Mouse (Mus musculus) brain, embryonic 18.5 days (tissue): Measurements from ENCODE around the gene Klf16.
"Not testable (repeated sequence)": the region's sequence is repeated elsewhere in the genome, so short reads cannot be mapped to it uniquely, and the experiment has no call there.

Experiments used
- DNase-seq: peaks from one replicate; pipeline ENCODE4 v3.0.0-alpha.2; 2012; ENCODE audit warnings: low read depth, low spot score

Gene Klf16

GRCm38 (mm10) chr10:80606306-80606705, 29.2 kb upstream of the Klf16 start:
- DNase-seq = no peak

GRCm38 (mm10) chr10:80605721-80606120, 28.6 kb upstream of the Klf16 start, which contains the start of gene Gm49322:
Gm49322 (plus strand) TSS chr10:80606021.
- not testable (repeated sequence) for DNase-seq

GRCm38 (mm10) chr10:80604988-80605387, 27.9 kb upstream of the Klf16 start:
- DNase-seq = no peak

GRCm38 (mm10) chr10:80604001-80604509, 26.9 kb upstream of the Klf16 start:
- DNase-seq = no peak

GRCm38 (mm10) chr10:80603364-80603763, 26.2 kb upstream of the Klf16 start:
- DNase-seq = no peak

- peak; percentile 93 for DNase-seq
These were observed 25.7 kb upstream of the Klf16 start, which contains the start of the genes Scamp4 and Adat3 for GRCm38 (mm10) chr10:80602698-80603325. Scamp4 (plus strand) TSS chr10:80602872. Adat3 (plus strand) TSS chr10:80602880.

- no peak for DNase-seq
These were observed 19.2 kb upstream of the Klf16 start for GRCm38 (mm10) chr10:80596318-80596717.

- peak; percentile 94 for DNase-seq
These were observed 13.0 kb upstream of the Klf16 start, which contains the start of gene Abhd17a for GRCm38 (mm10) chr10:80589879-80590854. Abhd17a (minus strand) TSS chr10:80590341.

- DNase-seq = no peak
These were observed 12.2 kb upstream of the Klf16 start for GRCm38 (mm10) chr10:80589127-80589878.

- no peak for DNase-seq
These were observed 10.2 kb upstream of the Klf16 start for GRCm38 (mm10) chr10:80587305-80587657.

GRCm38 (mm10) chr10:80586407-80587304, 9.5 kb upstream of the Klf16 start:
- no peak for DNase-seq

GRCm38 (mm10) chr10:80585581-80585980, 8.5 kb upstream of the Klf16 start:
- DNase-seq = no peak

- no peak for DNase-seq
These were observed 7.8 kb upstream of the Klf16 start for GRCm38 (mm10) chr10:80584642-80585552.

- no peak for DNase-seq
These were observed 6.9 kb upstream of the Klf16 start for GRCm38 (mm10) chr10:80584045-80584488.

GRCm38 (mm10) chr10:80583047-80583446, 5.9 kb upstream of the Klf16 start:
- DNase-seq = no peak

GRCm38 (mm10) chr10:80578911-80579310, 1.8 kb upstream of the Klf16 start:
- DNase-seq = no peak

- DNase-seq = no peak
These were observed 1.1 kb upstream of the Klf16 start for GRCm38 (mm10) chr10:80578131-80578750.

- DNase-seq = no peak
These were observed 548 bp downstream of the Klf16 start for GRCm38 (mm10) chr10:80576351-80577194.
